Mouse (Mus musculus): ENCODE results near the gene Zfp39.

Zfp39 gene

GRCm38 (mm10) chr11:58903511-58904409, at the start of gene Zfp39:
TSS of gene Zfp39 (minus strand) at chr11:58904225.
- peak; percentile 97 for DNase-seq

- no peak for DNase-seq
Measured at GRCm38 (mm10) chr11:58953351-58954169, 49.5 kb upstream of the Zfp39 start.

- DNase-seq: no peak
Measured at GRCm38 (mm10) chr11:58951210-58951609, 47.2 kb upstream of the Zfp39 start.

- DNase-seq: no peak
Measured at GRCm38 (mm10) chr11:58949480-58950431, 45.7 kb upstream of the Zfp39 start.

- DNase-seq: peak; percentile 83
Measured at GRCm38 (mm10) chr11:58948542-58949479, 44.8 kb upstream of the Zfp39 start, which contains the start of gene Hist3h2ba. TSS of gene Hist3h2ba (plus strand) at chr11:58948920.

GRCm38 (mm10) chr11:58947798-58948528, 43.9 kb upstream of the Zfp39 start:
- no peak for DNase-seq

- DNase-seq: no peak
Measured at GRCm38 (mm10) chr11:58947306-58947705, 43.3 kb upstream of the Zfp39 start.

- no peak for DNase-seq
Measured at GRCm38 (mm10) chr11:58944136-58944535, 40.1 kb upstream of the Zfp39 start.

GRCm38 (mm10) chr11:58939088-58939439, 35.0 kb upstream of the Zfp39 start:
- DNase-seq: no peak

GRCm38 (mm10) chr11:58938322-58939087, 34.5 kb upstream of the Zfp39 start, which contains the start of gene Rnf187:
TSS of gene Rnf187 (minus strand) at chr11:58938916.
- DNase-seq: peak; percentile 95

- no peak for DNase-seq
Measured at GRCm38 (mm10) chr11:58937909-58938308, 33.9 kb upstream of the Zfp39 start.

- no peak for DNase-seq
Measured at GRCm38 (mm10) chr11:58931576-58931975, 27.6 kb upstream of the Zfp39 start.

GRCm38 (mm10) chr11:58930254-58930653, 26.2 kb upstream of the Zfp39 start:
- no peak for DNase-seq

- peak; percentile 67 for DNase-seq
Measured at GRCm38 (mm10) chr11:58929641-58930040, 25.6 kb upstream of the Zfp39 start.

GRCm38 (mm10) chr11:58929055-58929454, 25.0 kb upstream of the Zfp39 start:
- DNase-seq: no peak

GRCm38 (mm10) chr11:58927790-58928651, 24.0 kb upstream of the Zfp39 start:
- peak; percentile 71 for DNase-seq

GRCm38 (mm10) chr11:58927053-58927452, 23.0 kb upstream of the Zfp39 start:
- no peak for DNase-seq

- DNase-seq: peak; percentile 81
Measured at GRCm38 (mm10) chr11:58926651-58927050, 22.6 kb upstream of the Zfp39 start.

GRCm38 (mm10) chr11:58922420-58922819, 18.4 kb upstream of the Zfp39 start:
- no peak for DNase-seq
